Mouse (Mus musculus): ENCODE measurements at regions not wholly inside any gene's neighbourhood (a gene's known extent, or its start where the extent isn't known, plus 50 kb on each side); places are given as distances from the start of the nearest gene placed in this dataset.

DNA sequence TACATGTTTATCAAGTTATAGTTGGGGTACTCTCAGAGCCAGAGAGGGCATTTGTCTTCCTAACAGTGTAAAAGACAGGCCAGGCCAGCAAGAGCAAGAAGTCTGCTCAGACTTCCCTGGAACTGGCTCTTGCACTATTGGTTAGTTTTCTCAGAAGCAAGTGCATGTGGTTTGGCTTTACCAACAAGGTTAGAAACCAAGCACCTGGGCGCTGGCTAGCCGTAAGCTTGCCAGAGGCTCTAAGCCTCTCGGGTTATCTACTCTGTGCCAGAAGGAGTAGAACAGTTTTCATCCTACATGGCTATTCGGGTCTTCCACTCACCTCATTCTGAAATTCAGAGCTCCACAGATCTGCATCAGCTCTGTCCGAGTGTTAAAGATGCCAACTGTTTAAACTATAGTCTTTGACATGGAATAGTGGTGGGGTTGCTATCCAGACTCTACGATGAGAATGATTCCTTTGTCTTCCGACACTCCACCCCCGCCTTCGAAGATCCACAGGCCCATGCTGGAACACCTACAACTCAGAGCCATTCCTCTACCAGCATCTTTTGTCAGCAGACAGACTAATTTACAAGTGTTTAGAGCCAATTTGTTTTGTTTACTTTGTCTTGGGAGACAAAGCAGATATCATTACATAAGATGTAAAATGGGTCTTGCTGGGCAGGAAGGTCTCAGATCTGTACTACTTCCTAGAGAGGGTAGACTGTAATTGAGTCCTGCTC, 338.4 kb upstream of the Jarid2 start:
- WGBS (ENCODE audit: insufficient replicate concordance): 83% methylated on average over 9 of the region's 9 CpGs

DNA sequence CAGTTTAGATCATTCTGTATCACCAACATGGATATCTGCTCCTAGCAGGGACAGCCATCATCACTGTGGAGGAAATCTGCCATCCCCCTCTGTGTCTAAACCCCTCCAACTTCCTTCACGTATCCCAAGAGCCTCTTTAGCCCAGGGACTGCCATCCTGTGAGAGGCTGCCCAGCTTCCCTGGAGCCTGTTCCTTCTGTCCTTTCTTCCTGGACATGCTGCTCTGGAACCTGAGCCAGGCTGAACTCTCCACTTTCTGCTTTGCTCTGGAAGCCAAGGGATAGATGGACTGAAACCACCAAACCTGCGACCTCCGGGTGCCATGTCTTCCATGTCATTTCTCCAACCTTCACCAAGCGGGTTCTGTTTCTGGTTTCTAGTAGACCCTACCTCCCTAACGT, 335.3 kb upstream of the Jarid2 start:
- H3K4me2 ChIP-seq (ENCODE audit: low read depth, low read length): no peak overlapping the region
- TF ChIP-seq EP300 (IDR thresholded peaks at IDR 0.05; ENCODE audit: low read depth) (no peak), CTCF (IDR thresholded peaks at IDR 0.05; ENCODE audit: low read depth) (no peak)
- ATAC-seq (no peak), DNase-seq (no peak)
- no peak overlapping the region for H3K9ac ChIP-seq (replicated peaks)
- no peak overlapping the region for H3K27ac ChIP-seq (ENCODE audit: low read depth)
- no peak overlapping the region for H3K4me3 ChIP-seq (ENCODE audit: low read depth, low read length)
- WGBS (ENCODE audit: insufficient replicate concordance): 83% methylated on average over 5 of the region's 5 CpGs
- H3K9me3 ChIP-seq (ENCODE audit: low read length): no peaks in the 10 kb centered on the region
- no peaks in the 10 kb centered on the region for H3K36me3 ChIP-seq (replicated peaks; ENCODE audit: insufficient read depth, low read length)
- H3K27me3 ChIP-seq (ENCODE audit: insufficient read depth, low read length): no peaks in the 10 kb centered on the region
- no peaks in the 10 kb centered on the region for H3K4me1 ChIP-seq (ENCODE audit: insufficient read depth)

More for the DNA sequence above, 338.4 kb upstream of the Jarid2 start:
- Histone ChIP-seq H3K27me3 (ENCODE audit: insufficient read depth, low read length) (no peaks in the 10 kb centered on the region), H3K4me2 (ENCODE audit: low read depth, low read length) (no peak overlapping the region), H3K9ac (replicated peaks) (no peak overlapping the region), H3K4me3 (ENCODE audit: low read depth, low read length) (no peak overlapping the region), H3K27ac (ENCODE audit: low read depth) (no peak overlapping the region), H3K4me1 (ENCODE audit: insufficient read depth) (no peaks in the 10 kb centered on the region), H3K9me3 (ENCODE audit: low read length) (no peaks in the 10 kb centered on the region), H3K36me3 (replicated peaks; ENCODE audit: insufficient read depth, low read length) (no peaks in the 10 kb centered on the region)
- TF ChIP-seq CTCF (IDR thresholded peaks at IDR 0.05; ENCODE audit: low read depth): no peak
- TF ChIP-seq EP300 (IDR thresholded peaks at IDR 0.05; ENCODE audit: low read depth): no peak
- DNase-seq (no peak), ATAC-seq (no peak)

DNA sequence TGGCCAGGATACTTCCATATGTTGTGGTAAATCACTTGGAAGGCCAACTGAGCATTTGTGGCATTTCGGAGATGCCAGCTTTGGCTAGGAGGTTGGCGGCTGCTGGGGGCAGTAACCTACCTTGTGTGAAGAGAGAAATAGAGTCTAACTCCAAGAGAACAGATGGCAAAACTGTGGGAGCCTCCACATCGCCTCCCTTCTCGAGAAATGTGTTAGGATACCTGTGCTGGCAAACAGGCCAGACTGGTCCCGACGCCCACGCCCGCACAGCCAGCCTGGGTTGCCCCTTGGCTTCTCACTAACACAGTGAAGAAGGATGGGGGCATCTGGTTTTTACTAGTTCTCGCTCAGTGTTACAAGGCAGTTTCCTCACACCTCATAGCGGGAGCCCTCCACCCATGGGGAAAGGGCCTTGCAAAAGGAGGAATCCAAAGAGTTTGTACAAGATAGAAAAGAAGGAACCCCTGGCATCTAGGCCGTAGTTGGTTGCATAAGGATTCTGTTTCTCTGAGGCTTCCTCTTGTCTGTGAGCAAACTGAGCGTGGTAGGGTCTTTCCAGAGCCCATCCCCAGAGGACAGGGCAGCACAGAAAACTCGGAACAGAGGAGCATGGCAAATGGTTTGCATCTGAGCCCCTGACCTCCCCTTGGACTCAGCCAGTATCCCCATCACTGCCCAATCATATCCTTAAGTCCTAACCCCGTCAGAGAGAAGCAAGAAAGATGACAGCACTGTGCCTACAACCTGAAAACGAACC, 330.5 kb upstream of the Jarid2 start:
- H3K9me3 ChIP-seq (ENCODE audit: low read length): no peaks in the 10 kb centered on the region
- H3K9ac ChIP-seq (replicated peaks): no peak overlapping the region
- H3K27ac ChIP-seq (ENCODE audit: low read depth): no peak overlapping the region
- 73% methylated on average over 15 of the region's 15 CpGs for WGBS (ENCODE audit: insufficient replicate concordance)
- no peak overlapping the region for H3K4me2 ChIP-seq (ENCODE audit: low read depth, low read length)
- ATAC-seq (no peak), DNase-seq (no peak)
- no peaks in the 10 kb centered on the region for H3K27me3 ChIP-seq (ENCODE audit: insufficient read depth, low read length)
- no peak overlapping the region for H3K4me3 ChIP-seq (ENCODE audit: low read depth, low read length)
- H3K4me1 ChIP-seq (ENCODE audit: insufficient read depth): peaks cover 2% of the 10 kb centered on the region; the same call in 1 of the 2 replicates
- TF ChIP-seq EP300 (IDR thresholded peaks at IDR 0.05; ENCODE audit: low read depth) (no peak), CTCF (IDR thresholded peaks at IDR 0.05; ENCODE audit: low read depth) (no peak)
- no peaks in the 10 kb centered on the region for H3K36me3 ChIP-seq (replicated peaks; ENCODE audit: insufficient read depth, low read length)

DNA sequence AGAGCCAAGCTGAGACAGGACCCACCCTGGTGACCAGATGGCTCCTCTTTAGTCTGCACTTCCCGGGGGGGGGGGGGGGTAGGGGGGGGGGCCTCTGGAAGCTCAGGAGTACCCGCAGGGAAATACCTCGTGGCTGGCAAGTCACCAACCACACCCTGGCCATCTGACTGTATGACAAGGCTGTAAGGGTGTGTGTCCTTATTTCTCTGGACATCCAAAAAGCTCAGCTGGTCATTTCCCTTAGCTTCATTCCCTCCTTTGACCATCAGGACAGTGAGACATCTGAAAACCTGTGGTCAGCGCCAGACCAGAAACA, 329.9 kb upstream of the Jarid2 start:
- Histone ChIP-seq H3K9ac (replicated peaks) (no peak overlapping the region), H3K4me3 (ENCODE audit: low read depth, low read length) (no peak overlapping the region), H3K4me2 (ENCODE audit: low read depth, low read length) (no peak overlapping the region), H3K27ac (ENCODE audit: low read depth) (no peak overlapping the region), H3K36me3 (replicated peaks; ENCODE audit: insufficient read depth, low read length) (no peaks in the 10 kb centered on the region), H3K9me3 (ENCODE audit: low read length) (no peaks in the 10 kb centered on the region), H3K4me1 (ENCODE audit: insufficient read depth) (peaks cover 2% of the 10 kb centered on the region; the same call in 1 of the 2 replicates), H3K27me3 (ENCODE audit: insufficient read depth, low read length) (no peaks in the 10 kb centered on the region)
- DNase-seq (no peak), ATAC-seq (no peak)
- WGBS (ENCODE audit: insufficient replicate concordance): 69% methylated on average over 4 of the region's 4 CpGs
- TF ChIP-seq CTCF (IDR thresholded peaks at IDR 0.05; ENCODE audit: low read depth): no peak
- no peak for TF ChIP-seq EP300 (IDR thresholded peaks at IDR 0.05; ENCODE audit: low read depth)

DNA sequence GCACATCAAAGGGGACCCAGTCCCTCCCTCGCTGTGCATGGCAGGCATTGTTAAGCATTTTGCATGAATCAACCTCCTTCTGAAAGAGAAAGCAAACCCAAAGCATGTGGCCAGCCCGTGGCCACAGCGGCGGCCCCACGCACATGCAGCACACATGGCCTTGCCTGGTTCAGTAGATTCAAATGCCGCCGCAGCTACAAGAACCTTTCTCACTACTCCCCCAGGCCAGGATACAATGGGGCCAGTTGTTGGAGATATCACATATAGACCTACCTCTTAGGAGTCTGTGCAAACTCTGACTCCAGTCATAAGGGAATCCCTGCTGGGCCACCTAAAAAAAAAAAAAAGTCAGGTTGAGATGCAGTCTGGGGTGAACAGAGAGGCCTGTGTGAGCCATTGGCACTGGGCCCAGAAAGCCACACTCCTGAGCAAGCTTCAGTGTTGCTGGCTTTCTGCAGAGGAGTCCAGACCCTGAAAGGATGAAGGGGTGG, 329.4 kb upstream of the Jarid2 start:
- no peak for DNase-seq
- no peak overlapping the region for H3K9ac ChIP-seq (replicated peaks)
- WGBS (ENCODE audit: insufficient replicate concordance): 77% methylated on average over 7 of the region's 7 CpGs
- no peaks in the 10 kb centered on the region for H3K36me3 ChIP-seq (replicated peaks; ENCODE audit: insufficient read depth, low read length)
- peaks cover 2% of the 10 kb centered on the region; the same call in 1 of the 2 replicates for H3K4me1 ChIP-seq (ENCODE audit: insufficient read depth)
- no peak for ATAC-seq
- H3K27ac ChIP-seq (ENCODE audit: low read depth): no peak overlapping the region
- no peaks in the 10 kb centered on the region for H3K9me3 ChIP-seq (ENCODE audit: low read length)
- H3K4me3 ChIP-seq (ENCODE audit: low read depth, low read length): no peak overlapping the region
- H3K27me3 ChIP-seq (ENCODE audit: insufficient read depth, low read length): no peaks in the 10 kb centered on the region
- no peak overlapping the region for H3K4me2 ChIP-seq (ENCODE audit: low read depth, low read length)
- TF ChIP-seq EP300 (IDR thresholded peaks at IDR 0.05; ENCODE audit: low read depth) (no peak), CTCF (IDR thresholded peaks at IDR 0.05; ENCODE audit: low read depth) (no peak)

DNA sequence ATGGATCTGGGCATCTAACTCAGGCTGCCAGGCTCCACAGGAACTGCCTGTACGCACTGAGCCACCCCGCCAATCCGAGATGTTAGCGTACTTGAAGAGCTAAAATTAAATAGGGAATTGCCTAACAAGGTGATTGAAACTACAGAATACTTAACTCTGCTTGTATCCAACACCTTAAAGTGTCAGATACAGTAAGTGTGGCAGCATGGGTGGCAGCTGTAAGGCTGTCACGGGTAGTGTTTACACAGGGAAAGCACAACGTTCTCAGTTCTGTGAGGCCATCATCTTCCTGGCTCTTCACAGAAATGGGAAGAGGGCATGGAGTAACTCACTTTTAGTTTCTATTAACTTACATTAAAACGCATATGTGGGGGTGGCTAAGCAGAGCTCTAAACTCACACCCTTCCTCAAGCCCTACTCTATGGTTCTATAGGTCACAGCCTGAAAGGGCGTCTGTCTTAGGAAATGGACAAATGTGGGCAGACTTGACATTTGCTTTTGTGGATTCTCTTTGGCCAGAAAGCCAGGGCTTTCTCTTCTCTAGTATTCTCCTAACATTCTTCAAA, 325.2 kb upstream of the Jarid2 start:
- ATAC-seq (no peak), DNase-seq (no peak)
- 69% methylated on average over 8 of the region's 8 CpGs for WGBS (ENCODE audit: insufficient replicate concordance)

More for the DNA sequence above, 325.2 kb upstream of the Jarid2 start:
- H3K36me3 ChIP-seq (replicated peaks; ENCODE audit: insufficient read depth, low read length): no peaks in the 10 kb centered on the region
- H3K4me2 ChIP-seq (ENCODE audit: low read depth, low read length): no peak overlapping the region
- H3K27ac ChIP-seq (ENCODE audit: low read depth): no peak overlapping the region
- no peaks in the 10 kb centered on the region for H3K9me3 ChIP-seq (ENCODE audit: low read length)
- no peak overlapping the region for H3K9ac ChIP-seq (replicated peaks)
- H3K4me1 ChIP-seq (ENCODE audit: insufficient read depth): peaks cover 11% of the 10 kb centered on the region; the same call in 1 of the 2 replicates
- no peak overlapping the region for H3K4me3 ChIP-seq (ENCODE audit: low read depth, low read length)
- no peaks in the 10 kb centered on the region for H3K27me3 ChIP-seq (ENCODE audit: insufficient read depth, low read length)
- TF ChIP-seq CTCF (IDR thresholded peaks at IDR 0.05; ENCODE audit: low read depth) (no peak), EP300 (IDR thresholded peaks at IDR 0.05; ENCODE audit: low read depth) (no peak)
